Mouse (Mus musculus): Measurements from ENCODE around the gene Fbxw5.
"Not testable (repeated sequence)": the region's sequence is repeated elsewhere in the genome, so short reads cannot be mapped to it uniquely, and the experiment has no call there.

The Fbxw5 gene

GRCm38 (mm10) chr2:25509912-25510311, 9.4 kb downstream of the Fbxw5 start:
- peak; percentile 35 for DNase-seq (ENCODE audit: low spot score)

GRCm38 (mm10) chr2:25526510-25527302, 26.2 kb downstream of the Fbxw5 start:
- no peak for DNase-seq (ENCODE audit: low spot score)

GRCm38 (mm10) chr2:25533707-25534106, 33.2 kb downstream of the Fbxw5 start:
- peak; percentile 39 for DNase-seq (ENCODE audit: low spot score)

- DNase-seq (ENCODE audit: low spot score), result peak; percentile 96
Measured at GRCm38 (mm10) chr2:25534178-25534865, 33.8 kb downstream of the Fbxw5 start.

- DNase-seq (ENCODE audit: low spot score), result no peak
Measured at GRCm38 (mm10) chr2:25534866-25535182, 34.3 kb downstream of the Fbxw5 start.

GRCm38 (mm10) chr2:25536531-25536930, 36.0 kb downstream of the Fbxw5 start:
- DNase-seq (ENCODE audit: low spot score), result peak; percentile 31

GRCm38 (mm10) chr2:25540541-25540948, 40.0 kb downstream of the Fbxw5 start:
- DNase-seq (ENCODE audit: low spot score), result peak; percentile 41

GRCm38 (mm10) chr2:25541644-25542367, 41.3 kb downstream of the Fbxw5 start:
- no peak for DNase-seq (ENCODE audit: low spot score)

GRCm38 (mm10) chr2:25545996-25546810, 45.7 kb downstream of the Fbxw5 start:
- DNase-seq (ENCODE audit: low spot score), result peak; percentile 64

- DNase-seq (ENCODE audit: low spot score), result peak; percentile 97
Measured at GRCm38 (mm10) chr2:25546811-25547491, 46.4 kb downstream of the Fbxw5 start, which contains the start of gene Traf2. TSS of gene Traf2 (minus strand) at chr2:25546940.

- peak; percentile 48 for DNase-seq (ENCODE audit: low spot score)
Measured at GRCm38 (mm10) chr2:25549021-25549991, 48.8 kb downstream of the Fbxw5 start.

- peak; percentile 78 for DNase-seq (ENCODE audit: low spot score)
Measured at GRCm38 (mm10) chr2:25551186-25551585, 50.6 kb downstream of the Fbxw5 start.

GRCm38 (mm10) chr2:25553171-25553786, 52.7 kb downstream of the Fbxw5 start:
- not testable (repeated sequence) for DNase-seq (ENCODE audit: low spot score)

All from adipocyte (in vitro differentiated cells).